Mouse (Mus musculus) lung, adult 2 months (tissue): ENCODE results near the gene Ebf1. TPM values are rescaled to one million over a fixed set of nuclear protein-coding genes. Genes with fewer than 3 reads are reported as not detected.

Experiments
- DNase-seq: peaks from one replicate; pipeline ENCODE4 v3.0.0; 2022
- H3K4me1 ChIP-seq: fragments of 200-500 bp; 2 replicates; pipeline ENCODE4 v1.6.1; 2011; ENCODE audit warnings: low read length; ENCODE audit not compliant: control insufficient read depth, insufficient read depth
- H3K4me3 ChIP-seq: fragments of 200-500 bp; replicated peaks from 2 replicates; pipeline ENCODE3; 2011; ENCODE audit warnings: low read depth, mild to moderate bottlenecking, control low read depth, low read length; ENCODE audit errors: extremely low read depth
- CTCF ChIP-seq: fragments of 200-500 bp; IDR thresholded peaks from 2 replicates; pipeline ENCODE4 v1.5.1; 2011; ENCODE audit warnings: mild to moderate bottlenecking, low read length, control low read depth; ENCODE audit not compliant: insufficient read depth
- POLR2A ChIP-seq: fragments of 200-500 bp; IDR thresholded peaks from 2 replicates; pipeline ENCODE4 v1.6.1; 2011; ENCODE audit warnings: low read depth, mild to moderate bottlenecking, control low read depth, low read length, borderline replicate concordance; ENCODE audit errors: extremely low read depth
- WGBS: fragments of 180-500 bp; shearing (Covaris S2); methylation state at CpG from one replicate; pipeline ENCODE4 v1.1.7; 2018; 5-methylcytosine and 5-hydroxymethylcytosine counted together
- polyA plus RNA-seq: library from polyadenylated mRNA; depleted of rRNA; stranded (reverse); fragments of >200 nt; gene quantifications from 2 replicates; pipeline ENCODE4 v1.2.3, GENCODE M21; 2012

The Ebf1 gene
- polyA plus RNA-seq, 1 experiment, result 11.8 TPM

GRCm38 (mm10) chr11:44593016-44593415 lies 24.1 kb upstream of the Ebf1 start:
- no peak for TF ChIP-seq CTCF
- no peak for TF ChIP-seq POLR2A
- no peak overlapping the region for H3K4me3 ChIP-seq

GRCm38 (mm10) chr11:44594768-44595167 lies 22.3 kb upstream of the Ebf1 start:
- no peaks in the 10 kb centered on the region for H3K4me1 ChIP-seq
- no peak for DNase-seq
- TF ChIP-seq CTCF (no peak), POLR2A (no peak)
- H3K4me3 ChIP-seq, result no peak overlapping the region
- 68% methylated on average over 3 of the region's 3 CpGs for WGBS

More at GRCm38 (mm10) chr11:44593016-44593415, 24.1 kb upstream of the Ebf1 start:
- DNase-seq, result no peak
- WGBS, result 90% methylated on average over 6 of the region's 6 CpGs
- H3K4me1 ChIP-seq, result no peaks in the 10 kb centered on the region

GRCm38 (mm10) chr11:44606881-44607280 lies 10.2 kb upstream of the Ebf1 start:
- no peak for DNase-seq
- no peak for TF ChIP-seq CTCF
- TF ChIP-seq POLR2A, result no peak
- 77% methylated on average over 8 of the region's 8 CpGs for WGBS

GRCm38 (mm10) chr11:44608646-44609045 lies 8.5 kb upstream of the Ebf1 start:
- peaks cover 3% of the 10 kb centered on the region; the same call in 1 of the 2 replicates for H3K4me1 ChIP-seq
- 79% methylated on average over 11 of the region's 11 CpGs for WGBS
- TF ChIP-seq POLR2A (no peak), CTCF (no peak)
- H3K4me3 ChIP-seq, result no peak overlapping the region
- no peak for DNase-seq

More at GRCm38 (mm10) chr11:44606881-44607280, 10.2 kb upstream of the Ebf1 start:
- H3K4me3 ChIP-seq, result no peak overlapping the region
- peaks cover 3% of the 10 kb centered on the region; the same call in 1 of the 2 replicates for H3K4me1 ChIP-seq

- DNase-seq, result peak; percentile 80
- TF ChIP-seq CTCF (peak; percentile 92), POLR2A (no peak)
- 2% methylated on average over 45 of the region's 45 CpGs for WGBS
- Histone ChIP-seq H3K4me1 (peaks cover 3% of the 10 kb centered on the region; the same call in 1 of the 2 replicates), H3K4me3 (peak overlapping the region; percentile 35)
These were observed 5.9 kb upstream of the Ebf1 start for GRCm38 (mm10) chr11:44610971-44611781.

- WGBS, result 19% methylated on average over 10 of the region's 10 CpGs
- Histone ChIP-seq H3K4me1 (peaks cover 3% of the 10 kb centered on the region; the same call in 1 of the 2 replicates), H3K4me3 (no peak overlapping the region)
- TF ChIP-seq CTCF (no peak), POLR2A (no peak)
- DNase-seq, result no peak
These were observed 5.0 kb upstream of the Ebf1 start for GRCm38 (mm10) chr11:44612156-44612555.

GRCm38 (mm10) chr11:44612681-44613410 lies 4.3 kb upstream of the Ebf1 start:
- DNase-seq, result peak; percentile 10
- no peak for TF ChIP-seq POLR2A
- no peak for TF ChIP-seq CTCF
- H3K4me1 ChIP-seq, result peaks cover 3% of the 10 kb centered on the region; the same call in 1 of the 2 replicates
- peak overlapping the region; percentile 26 for H3K4me3 ChIP-seq
- WGBS, result 8% methylated on average over 38 of the region's 38 CpGs

- TF ChIP-seq POLR2A (no peak), CTCF (peak; percentile 11; the same call in 1 of the 2 replicates)
- Histone ChIP-seq H3K4me1 (peaks cover 3% of the 10 kb centered on the region; the same call in 1 of the 2 replicates), H3K4me3 (peak overlapping the region; percentile 23)
- no peak for DNase-seq
- 23% methylated on average over 14 of the region's 14 CpGs for WGBS
These were observed 3.5 kb upstream of the Ebf1 start for GRCm38 (mm10) chr11:44613411-44614180.
